Mouse (Mus musculus): ENCODE results near the gene Akr1cl. TPM values are rescaled to one million over a fixed set of nuclear protein-coding genes. Genes with fewer than 3 reads are reported as not detected.

The Akr1cl gene
- polyA plus RNA-seq, 1 experiment from 2014 or later: not detected

DNA sequence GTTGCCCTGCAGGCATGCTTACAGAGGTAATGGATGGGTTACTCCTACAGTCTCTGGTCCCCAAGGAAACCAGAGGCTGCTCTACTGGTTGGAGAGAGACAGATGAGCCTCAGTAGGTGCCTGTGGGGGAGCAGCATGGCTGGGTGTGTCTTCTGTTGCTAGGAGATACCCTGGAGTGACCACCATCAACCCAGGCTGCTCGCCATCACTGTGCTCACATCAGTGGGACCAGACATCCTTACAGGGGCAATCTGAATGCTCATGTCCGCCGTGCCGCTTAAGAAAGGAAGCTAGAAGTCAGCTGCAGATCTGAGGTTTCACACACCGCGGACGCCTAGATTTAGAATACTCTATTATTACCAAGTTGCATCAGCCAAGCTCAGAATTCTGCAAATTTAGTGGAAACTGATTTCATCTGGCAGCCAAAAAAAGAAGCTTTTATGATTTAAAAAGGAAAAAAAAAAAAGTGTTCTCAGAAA is 54.2 kb downstream of the Akr1cl start:
- no peak overlapping the region for H3K27ac ChIP-seq (ENCODE audit: low read depth, low read length)
- DNase-seq (ENCODE audit: low spot score): no peak
- no peaks in the 10 kb centered on the region for H3K27me3 ChIP-seq (replicated peaks; ENCODE audit: control insufficient read depth, insufficient read depth, low read length)
- no peaks in the 10 kb centered on the region for H3K36me3 ChIP-seq (ENCODE audit: control insufficient read depth, insufficient read depth, low read length)
- no peak overlapping the region for H3K4me2 ChIP-seq
- H3K4me1 ChIP-seq (replicated peaks; ENCODE audit: control insufficient read depth, insufficient read depth, low read length): no peaks in the 10 kb centered on the region
- no peak overlapping the region for H3K9ac ChIP-seq (ENCODE audit: low read depth, low read length)
- no peak overlapping the region for H3K4me3 ChIP-seq (ENCODE audit: low read depth, low read length)
- ATAC-seq (replicated peaks; ENCODE audit: low FRiP score): no peak
- WGBS: 70% methylated on average over 7 of the region's 7 CpGs
- no peaks in the 10 kb centered on the region for H3K9me3 ChIP-seq (ENCODE audit: control insufficient read depth, low read length)

DNA sequence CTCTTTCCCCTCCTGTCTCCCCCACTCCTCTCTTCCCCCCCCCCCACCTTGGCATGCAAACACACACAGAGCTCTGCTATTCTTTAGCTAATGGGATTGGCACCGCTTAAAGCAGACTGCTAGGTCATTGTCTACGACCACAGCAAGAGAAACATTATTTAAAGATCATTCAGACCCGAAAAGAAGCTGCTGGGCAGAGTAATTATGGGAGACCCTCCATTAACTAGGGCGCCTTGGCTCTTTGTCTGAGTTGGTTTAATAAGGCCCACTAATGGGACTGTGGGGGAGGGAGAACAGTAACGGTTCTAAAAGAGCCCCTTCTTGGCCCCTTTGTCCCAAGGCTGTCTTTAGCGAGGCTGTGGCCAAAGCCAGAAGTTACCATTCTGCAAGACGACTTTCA is 57.2 kb downstream of the Akr1cl start:
- Histone ChIP-seq H3K27me3 (replicated peaks; ENCODE audit: control insufficient read depth, insufficient read depth, low read length) (no peaks in the 10 kb centered on the region), H3K9me3 (ENCODE audit: control insufficient read depth, low read length) (no peaks in the 10 kb centered on the region)
- 61% methylated on average over 7 of the region's 7 CpGs for WGBS

GRCm38 (mm10) chr1:64970685-64971084 is 61.9 kb downstream of the Akr1cl start:
- no peak overlapping the region for H3K4me2 ChIP-seq
- H3K4me3 ChIP-seq (ENCODE audit: low read depth, low read length): no peak overlapping the region
- no peaks in the 10 kb centered on the region for H3K27me3 ChIP-seq (replicated peaks; ENCODE audit: control insufficient read depth, insufficient read depth, low read length)
- H3K4me1 ChIP-seq (replicated peaks; ENCODE audit: control insufficient read depth, insufficient read depth, low read length): no peaks in the 10 kb centered on the region
- DNase-seq (ENCODE audit: low spot score) (no peak), ATAC-seq (replicated peaks; ENCODE audit: low FRiP score) (no peak)
- H3K9ac ChIP-seq (ENCODE audit: low read depth, low read length): no peak overlapping the region
- H3K9me3 ChIP-seq (ENCODE audit: control insufficient read depth, low read length): no peaks in the 10 kb centered on the region
- no peaks in the 10 kb centered on the region for H3K36me3 ChIP-seq (ENCODE audit: control insufficient read depth, insufficient read depth, low read length)
- 54% methylated on average over 5 of the region's 5 CpGs for WGBS
- H3K27ac ChIP-seq (ENCODE audit: low read depth, low read length): no peak overlapping the region

More for the DNA sequence above, 57.2 kb downstream of the Akr1cl start:
- no peak overlapping the region for H3K27ac ChIP-seq (ENCODE audit: low read depth, low read length)
- H3K4me1 ChIP-seq (replicated peaks; ENCODE audit: control insufficient read depth, insufficient read depth, low read length): no peaks in the 10 kb centered on the region
- H3K4me2 ChIP-seq: no peak overlapping the region
- DNase-seq (ENCODE audit: low spot score) (no peak), ATAC-seq (replicated peaks; ENCODE audit: low FRiP score) (no peak)
- no peaks in the 10 kb centered on the region for H3K36me3 ChIP-seq (ENCODE audit: control insufficient read depth, insufficient read depth, low read length)
- no peak overlapping the region for H3K9ac ChIP-seq (ENCODE audit: low read depth, low read length)
- H3K4me3 ChIP-seq (ENCODE audit: low read depth, low read length): no peak overlapping the region

Other genes with a start within 250 kb of the Akr1cl start
- gene Plekhm3, start 75.9 kb downstream of the Akr1cl start, polyA plus RNA-seq (2014; fragmentation: Nextera tagmentation; extraction: Ambion mirVana): 3.8 and 5.6 TPM in 2 replicates
- not detected in 2 replicates for gene Cryge, start 18.4 kb upstream of the Akr1cl start, polyA plus RNA-seq (2014; fragmentation: Nextera tagmentation; extraction: Ambion mirVana)
- gene Crygd, start 30.7 kb upstream of the Akr1cl start, polyA plus RNA-seq (2014; fragmentation: Nextera tagmentation; extraction: Ambion mirVana): not detected in 2 replicates
- gene Crygc, start 40.9 kb upstream of the Akr1cl start, polyA plus RNA-seq (2014; fragmentation: Nextera tagmentation; extraction: Ambion mirVana): not detected in 2 replicates
- gene Crygb, start 49.5 kb upstream of the Akr1cl start, polyA plus RNA-seq (2014; fragmentation: Nextera tagmentation; extraction: Ambion mirVana): not detected in 2 replicates
- not detected in 2 replicates for gene Cryga, start 70.6 kb upstream of the Akr1cl start, polyA plus RNA-seq (2014; fragmentation: Nextera tagmentation; extraction: Ambion mirVana)
- gene Gm28845, start 86.8 kb upstream of the Akr1cl start, polyA plus RNA-seq (2014; fragmentation: Nextera tagmentation; extraction: Ambion mirVana): not detected in 2 replicates
- 0.32 and 0.49 TPM in 2 replicates for gene D630023F18Rik, start 90.5 kb upstream of the Akr1cl start, polyA plus RNA-seq (2014; fragmentation: Nextera tagmentation; extraction: Ambion mirVana)
- 106 and 118 TPM in 2 replicates for gene Idh1, start 153.7 kb upstream of the Akr1cl start, polyA plus RNA-seq (2014; fragmentation: Nextera tagmentation; extraction: Ambion mirVana)
- 9.8 and 10.7 TPM in 2 replicates for gene Pikfyve, start 153.9 kb upstream of the Akr1cl start, polyA plus RNA-seq (2014; fragmentation: Nextera tagmentation; extraction: Ambion mirVana)
- not detected in 2 replicates for gene Pth2r, start 249.3 kb upstream of the Akr1cl start, polyA plus RNA-seq (2014; fragmentation: Nextera tagmentation; extraction: Ambion mirVana)